Mouse (Mus musculus): ENCODE data around the gene Med29. TPM values are rescaled to one million over a fixed set of nuclear protein-coding genes. Genes with fewer than 3 reads are reported as not detected.

Gene Med29
- total and polyA plus RNA-seq, 3 experiments: 11.2 to 17.7 (median 15.4) TPM

- no peak for TF ChIP-seq GATA2 (IDR thresholded peaks at IDR 0.05; ENCODE audit: borderline replicate concordance, low read depth, low read length)
- no peak for TF ChIP-seq TAL1 (conservative IDR thresholded peaks at IDR 0.05; ENCODE audit: low read depth, low read length)
- TF ChIP-seq CTCF (IDR thresholded peaks at IDR 0.05; ENCODE audit: low read depth, low read length): no peak
- TF ChIP-seq GATA1 (IDR thresholded peaks at IDR 0.05; ENCODE audit: borderline replicate concordance, low read length): no peak
- no peak for TF ChIP-seq POLR2AphosphoS5 (IDR thresholded peaks at IDR 0.05; ENCODE audit: insufficient replicate concordance, low read depth, low read length)
- no peak overlapping the region for H3K4me3 ChIP-seq (ENCODE audit: low read depth, low read length)
- peaks cover 28% of the 10 kb centered on the region for H3K4me1 ChIP-seq (ENCODE audit: insufficient read depth, low read depth, low read length)
- H3K27me3 ChIP-seq (ENCODE audit: insufficient read depth, low read length): peaks cover 32% of the 10 kb centered on the region
- H3K9me3 ChIP-seq (replicated peaks): no peaks in the 10 kb centered on the region
- no peak for DNase-seq (ENCODE audit: low spot score)
- H3K36me3 ChIP-seq (replicated peaks): peaks cover 20% of the 10 kb centered on the region
- no peak for ATAC-seq (ENCODE audit: extremely low read depth, insufficient number of reproducible peaks, low FRiP score, poor library complexity, severe bottlenecking)
Observed at GRCm38 (mm10) chr7:28368276-28368920, 24.1 kb downstream of the Med29 start.

GRCm38 (mm10) chr7:28367663-28368275, 24.7 kb downstream of the Med29 start:
- H3K36me3 ChIP-seq (replicated peaks): peaks cover 20% of the 10 kb centered on the region
- ATAC-seq (ENCODE audit: extremely low read depth, insufficient number of reproducible peaks, low FRiP score, poor library complexity, severe bottlenecking) (no peak), DNase-seq (ENCODE audit: low spot score) (no peak)
- H3K4me1 ChIP-seq (ENCODE audit: insufficient read depth, low read depth, low read length): peaks cover 29% of the 10 kb centered on the region
- no peak overlapping the region for H3K4me3 ChIP-seq (ENCODE audit: low read depth, low read length)
- TF ChIP-seq TAL1 (conservative IDR thresholded peaks at IDR 0.05; ENCODE audit: low read depth, low read length): no peak
- no peak for TF ChIP-seq GATA1 (IDR thresholded peaks at IDR 0.05; ENCODE audit: borderline replicate concordance, low read length)
- no peak for TF ChIP-seq POLR2AphosphoS5 (IDR thresholded peaks at IDR 0.05; ENCODE audit: insufficient replicate concordance, low read depth, low read length)
- TF ChIP-seq CTCF (IDR thresholded peaks at IDR 0.05; ENCODE audit: low read depth, low read length): no peak
- TF ChIP-seq GATA2 (IDR thresholded peaks at IDR 0.05; ENCODE audit: borderline replicate concordance, low read depth, low read length): no peak
- no peaks in the 10 kb centered on the region for H3K9me3 ChIP-seq (replicated peaks)
- peaks cover 33% of the 10 kb centered on the region for H3K27me3 ChIP-seq (ENCODE audit: insufficient read depth, low read length)

- ATAC-seq (ENCODE audit: extremely low read depth, insufficient number of reproducible peaks, low FRiP score, poor library complexity, severe bottlenecking) (no peak), DNase-seq (ENCODE audit: low spot score) (no peak)
- Histone ChIP-seq H3K9me3 (replicated peaks) (no peaks in the 10 kb centered on the region), H3K27me3 (ENCODE audit: insufficient read depth, low read length) (peaks cover 57% of the 10 kb centered on the region), H3K4me1 (ENCODE audit: insufficient read depth, low read depth, low read length) (peaks cover 16% of the 10 kb centered on the region), H3K4me3 (ENCODE audit: low read depth, low read length) (no peak overlapping the region), H3K36me3 (replicated peaks) (peaks cover 8% of the 10 kb centered on the region)
- TF ChIP-seq GATA1 (IDR thresholded peaks at IDR 0.05; ENCODE audit: borderline replicate concordance, low read length): no peak
- TF ChIP-seq GATA2 (IDR thresholded peaks at IDR 0.05; ENCODE audit: borderline replicate concordance, low read depth, low read length): no peak
- TF ChIP-seq CTCF (IDR thresholded peaks at IDR 0.05; ENCODE audit: low read depth, low read length): no peak
- no peak for TF ChIP-seq POLR2AphosphoS5 (IDR thresholded peaks at IDR 0.05; ENCODE audit: insufficient replicate concordance, low read depth, low read length)
- TF ChIP-seq TAL1 (conservative IDR thresholded peaks at IDR 0.05; ENCODE audit: low read depth, low read length): no peak
Observed at GRCm38 (mm10) chr7:28362441-28363060, 30.0 kb downstream of the Med29 start.

GRCm38 (mm10) chr7:28361647-28362341, 30.7 kb downstream of the Med29 start:
- no peak overlapping the region for H3K4me3 ChIP-seq (ENCODE audit: low read depth, low read length)

GRCm38 (mm10) chr7:28360291-28360690, 32.2 kb downstream of the Med29 start:
- H3K4me1 ChIP-seq (ENCODE audit: insufficient read depth, low read depth, low read length): peaks cover 26% of the 10 kb centered on the region
- peaks cover 60% of the 10 kb centered on the region for H3K27me3 ChIP-seq (ENCODE audit: insufficient read depth, low read length)
- peaks cover 10% of the 10 kb centered on the region for H3K36me3 ChIP-seq (replicated peaks)
- no peak for ATAC-seq (ENCODE audit: extremely low read depth, insufficient number of reproducible peaks, low FRiP score, poor library complexity, severe bottlenecking)
- H3K4me3 ChIP-seq (ENCODE audit: low read depth, low read length): no peak overlapping the region
- DNase-seq (ENCODE audit: low spot score): no peak
- TF ChIP-seq GATA2 (IDR thresholded peaks at IDR 0.05; ENCODE audit: borderline replicate concordance, low read depth, low read length) (no peak), POLR2AphosphoS5 (IDR thresholded peaks at IDR 0.05; ENCODE audit: insufficient replicate concordance, low read depth, low read length) (no peak), TAL1 (conservative IDR thresholded peaks at IDR 0.05; ENCODE audit: low read depth, low read length) (no peak), GATA1 (IDR thresholded peaks at IDR 0.05; ENCODE audit: borderline replicate concordance, low read length) (no peak), CTCF (IDR thresholded peaks at IDR 0.05; ENCODE audit: low read depth, low read length) (no peak)
- H3K9me3 ChIP-seq (replicated peaks): no peaks in the 10 kb centered on the region

More at GRCm38 (mm10) chr7:28361647-28362341, 30.7 kb downstream of the Med29 start:
- peaks cover 7% of the 10 kb centered on the region for H3K36me3 ChIP-seq (replicated peaks)
- peaks cover 23% of the 10 kb centered on the region for H3K4me1 ChIP-seq (ENCODE audit: insufficient read depth, low read depth, low read length)
- TF ChIP-seq POLR2AphosphoS5 (IDR thresholded peaks at IDR 0.05; ENCODE audit: insufficient replicate concordance, low read depth, low read length) (no peak), GATA2 (IDR thresholded peaks at IDR 0.05; ENCODE audit: borderline replicate concordance, low read depth, low read length) (no peak), CTCF (IDR thresholded peaks at IDR 0.05; ENCODE audit: low read depth, low read length) (no peak)
- DNase-seq (ENCODE audit: low spot score): no peak
- peaks cover 64% of the 10 kb centered on the region for H3K27me3 ChIP-seq (ENCODE audit: insufficient read depth, low read length)
- no peaks in the 10 kb centered on the region for H3K9me3 ChIP-seq (replicated peaks)
- no peak for ATAC-seq (ENCODE audit: extremely low read depth, insufficient number of reproducible peaks, low FRiP score, poor library complexity, severe bottlenecking)

- ATAC-seq (ENCODE audit: extremely low read depth, insufficient number of reproducible peaks, low FRiP score, poor library complexity, severe bottlenecking): no peak
- H3K9me3 ChIP-seq (replicated peaks): no peaks in the 10 kb centered on the region
- no peak overlapping the region for H3K4me3 ChIP-seq (ENCODE audit: low read depth, low read length)
- H3K4me1 ChIP-seq (ENCODE audit: insufficient read depth, low read depth, low read length): peaks cover 26% of the 10 kb centered on the region
- H3K36me3 ChIP-seq (replicated peaks): peaks cover 14% of the 10 kb centered on the region
- peaks cover 56% of the 10 kb centered on the region for H3K27me3 ChIP-seq (ENCODE audit: insufficient read depth, low read length)
- no peak for DNase-seq (ENCODE audit: low spot score)
- TF ChIP-seq POLR2AphosphoS5 (IDR thresholded peaks at IDR 0.05; ENCODE audit: insufficient replicate concordance, low read depth, low read length): no peak
- no peak for TF ChIP-seq GATA2 (IDR thresholded peaks at IDR 0.05; ENCODE audit: borderline replicate concordance, low read depth, low read length)
- TF ChIP-seq GATA1 (IDR thresholded peaks at IDR 0.05; ENCODE audit: borderline replicate concordance, low read length): no peak
- no peak for TF ChIP-seq TAL1 (conservative IDR thresholded peaks at IDR 0.05; ENCODE audit: low read depth, low read length)
- no peak for TF ChIP-seq CTCF (IDR thresholded peaks at IDR 0.05; ENCODE audit: low read depth, low read length)
Observed at GRCm38 (mm10) chr7:28359854-28360253, 32.7 kb downstream of the Med29 start.

All from G1E (cell line).